Mouse (Mus musculus): ENCODE measurements around the gene Shcbp1l. TPM values are rescaled to one million over a fixed set of nuclear protein-coding genes. Genes with fewer than 3 reads are reported as not detected.
"Not testable (repeated sequence)": the region's sequence is repeated elsewhere in the genome, so short reads cannot be mapped to it uniquely, and the experiment has no call there.

The Shcbp1l gene
- polyA plus RNA-seq, 1 experiment = not detected

GRCm38 (mm10) chr1:153401765-153402164 is 23.2 kb upstream of the Shcbp1l start:
- TF ChIP-seq GATA1 (IDR thresholded peaks at IDR 0.05; ENCODE audit: low read length) (no peak), TAL1 (IDR thresholded peaks at IDR 0.05; ENCODE audit: low read length) (no peak)
- no peaks in the 10 kb centered on the region; the same call in 1 of the 2 replicates for H3K27me3 ChIP-seq (ENCODE audit: control insufficient read depth)
- H3K4me3 ChIP-seq (replicated peaks) = no peak overlapping the region
- no peaks in the 10 kb centered on the region for H3K9me3 ChIP-seq (ENCODE audit: control insufficient read depth, low read length)
- H3K4me1 ChIP-seq (ENCODE audit: control insufficient read depth) = no peaks in the 10 kb centered on the region
- H3K36me3 ChIP-seq (ENCODE audit: control insufficient read depth) = no peaks in the 10 kb centered on the region

- not testable (repeated sequence) for H3K4me3 ChIP-seq (replicated peaks); H3K36me3 ChIP-seq (ENCODE audit: control insufficient read depth); H3K27me3 ChIP-seq (ENCODE audit: control insufficient read depth); H3K4me1 ChIP-seq (ENCODE audit: control insufficient read depth); H3K9me3 ChIP-seq (ENCODE audit: control insufficient read depth, low read length)
These were observed 17.3 kb upstream of the Shcbp1l start for GRCm38 (mm10) chr1:153407641-153408040.

- H3K4me1 ChIP-seq (ENCODE audit: control insufficient read depth); H3K36me3 ChIP-seq (ENCODE audit: control insufficient read depth); H3K27me3 ChIP-seq (ENCODE audit: control insufficient read depth); H3K9me3 ChIP-seq (ENCODE audit: control insufficient read depth, low read length); H3K4me3 ChIP-seq (replicated peaks): not testable (repeated sequence)
These were observed 16.7 kb upstream of the Shcbp1l start for GRCm38 (mm10) chr1:153408296-153408695.

- not testable (repeated sequence) for H3K27me3 ChIP-seq (ENCODE audit: control insufficient read depth); H3K4me1 ChIP-seq (ENCODE audit: control insufficient read depth); H3K9me3 ChIP-seq (ENCODE audit: control insufficient read depth, low read length); H3K36me3 ChIP-seq (ENCODE audit: control insufficient read depth); H3K4me3 ChIP-seq (replicated peaks)
These were observed 14.0 kb upstream of the Shcbp1l start for GRCm38 (mm10) chr1:153410915-153411314.

- Histone ChIP-seq H3K9me3 (ENCODE audit: control insufficient read depth, low read length) (no peaks in the 10 kb centered on the region), H3K4me1 (ENCODE audit: control insufficient read depth) (peaks cover 2% of the 10 kb centered on the region; the same call in 1 of the 2 replicates), H3K4me3 (replicated peaks) (no peak overlapping the region), H3K27me3 (ENCODE audit: control insufficient read depth) (no peaks in the 10 kb centered on the region), H3K36me3 (ENCODE audit: control insufficient read depth) (no peaks in the 10 kb centered on the region)
- TF ChIP-seq TAL1 (IDR thresholded peaks at IDR 0.05; ENCODE audit: low read length) = no peak
- TF ChIP-seq GATA1 (IDR thresholded peaks at IDR 0.05; ENCODE audit: low read length) = no peak
These were observed 13.2 kb upstream of the Shcbp1l start for GRCm38 (mm10) chr1:153411723-153412122.

GRCm38 (mm10) chr1:153412663-153413396 is 12.1 kb upstream of the Shcbp1l start:
- H3K36me3 ChIP-seq (ENCODE audit: control insufficient read depth); H3K27me3 ChIP-seq (ENCODE audit: control insufficient read depth); H3K4me3 ChIP-seq (replicated peaks); H3K9me3 ChIP-seq (ENCODE audit: control insufficient read depth, low read length); H3K4me1 ChIP-seq (ENCODE audit: control insufficient read depth): not testable (repeated sequence)

- H3K9me3 ChIP-seq (ENCODE audit: control insufficient read depth, low read length); H3K4me3 ChIP-seq (replicated peaks); H3K27me3 ChIP-seq (ENCODE audit: control insufficient read depth); H3K4me1 ChIP-seq (ENCODE audit: control insufficient read depth); H3K36me3 ChIP-seq (ENCODE audit: control insufficient read depth): not testable (repeated sequence)
These were observed 11.5 kb upstream of the Shcbp1l start for GRCm38 (mm10) chr1:153413397-153414020.

- H3K36me3 ChIP-seq (ENCODE audit: control insufficient read depth); H3K9me3 ChIP-seq (ENCODE audit: control insufficient read depth, low read length); H3K4me3 ChIP-seq (replicated peaks); H3K27me3 ChIP-seq (ENCODE audit: control insufficient read depth); H3K4me1 ChIP-seq (ENCODE audit: control insufficient read depth): not testable (repeated sequence)
These were observed 10.7 kb upstream of the Shcbp1l start for GRCm38 (mm10) chr1:153414114-153414723.

GRCm38 (mm10) chr1:153414962-153415361 is 10.0 kb upstream of the Shcbp1l start:
- peaks cover 2% of the 10 kb centered on the region; the same call in 1 of the 2 replicates for H3K4me1 ChIP-seq (ENCODE audit: control insufficient read depth)
- TF ChIP-seq GATA1 (IDR thresholded peaks at IDR 0.05; ENCODE audit: low read length) (no peak), TAL1 (IDR thresholded peaks at IDR 0.05; ENCODE audit: low read length) (no peak)
- H3K27me3 ChIP-seq (ENCODE audit: control insufficient read depth) = no peaks in the 10 kb centered on the region
- no peak overlapping the region for H3K4me3 ChIP-seq (replicated peaks)
- H3K36me3 ChIP-seq (ENCODE audit: control insufficient read depth) = no peaks in the 10 kb centered on the region
- no peaks in the 10 kb centered on the region for H3K9me3 ChIP-seq (ENCODE audit: control insufficient read depth, low read length)

- H3K4me3 ChIP-seq (replicated peaks); H3K9me3 ChIP-seq (ENCODE audit: control insufficient read depth, low read length); H3K36me3 ChIP-seq (ENCODE audit: control insufficient read depth); H3K27me3 ChIP-seq (ENCODE audit: control insufficient read depth); H3K4me1 ChIP-seq (ENCODE audit: control insufficient read depth): not testable (repeated sequence)
These were observed 9.2 kb upstream of the Shcbp1l start for GRCm38 (mm10) chr1:153415742-153416141.

- H3K4me1 ChIP-seq (ENCODE audit: control insufficient read depth); H3K4me3 ChIP-seq (replicated peaks); H3K9me3 ChIP-seq (ENCODE audit: control insufficient read depth, low read length); H3K36me3 ChIP-seq (ENCODE audit: control insufficient read depth); H3K27me3 ChIP-seq (ENCODE audit: control insufficient read depth): not testable (repeated sequence)
These were observed 8.6 kb upstream of the Shcbp1l start for GRCm38 (mm10) chr1:153416271-153416832.

GRCm38 (mm10) chr1:153417805-153418204 is 7.2 kb upstream of the Shcbp1l start:
- H3K27me3 ChIP-seq (ENCODE audit: control insufficient read depth); H3K9me3 ChIP-seq (ENCODE audit: control insufficient read depth, low read length); H3K4me1 ChIP-seq (ENCODE audit: control insufficient read depth); H3K4me3 ChIP-seq (replicated peaks); H3K36me3 ChIP-seq (ENCODE audit: control insufficient read depth): not testable (repeated sequence)
